Mouse (Mus musculus) splenic B cell, adult 2 months (primary cell): ENCODE results near the gene Anapc1.
"Not testable (repeated sequence)": the region's sequence is repeated elsewhere in the genome, so short reads cannot be mapped to it uniquely, and the experiment has no call there.

ENCODE experiments used
- DNase-seq: peaks from one replicate; pipeline ENCODE4 v3.0.0-alpha.2; 2011; ENCODE audit warnings: low read depth, low spot score
- H3K27me3 ChIP-seq: 2 replicates; pipeline ENCODE4 v1.6.1; 2012; ENCODE audit warnings: mild to moderate bottlenecking, low read length, moderate library complexity, mixed read lengths; ENCODE audit not compliant: control insufficient read depth, poor library complexity, insufficient read depth, severe bottlenecking
- H3K36me3 ChIP-seq: 2 replicates; pipeline ENCODE4 v1.6.1; 2012; ENCODE audit warnings: mild to moderate bottlenecking, low read length, moderate library complexity, mixed read lengths; ENCODE audit not compliant: control insufficient read depth, poor library complexity, insufficient read depth, severe bottlenecking

The Anapc1 gene

DNA sequence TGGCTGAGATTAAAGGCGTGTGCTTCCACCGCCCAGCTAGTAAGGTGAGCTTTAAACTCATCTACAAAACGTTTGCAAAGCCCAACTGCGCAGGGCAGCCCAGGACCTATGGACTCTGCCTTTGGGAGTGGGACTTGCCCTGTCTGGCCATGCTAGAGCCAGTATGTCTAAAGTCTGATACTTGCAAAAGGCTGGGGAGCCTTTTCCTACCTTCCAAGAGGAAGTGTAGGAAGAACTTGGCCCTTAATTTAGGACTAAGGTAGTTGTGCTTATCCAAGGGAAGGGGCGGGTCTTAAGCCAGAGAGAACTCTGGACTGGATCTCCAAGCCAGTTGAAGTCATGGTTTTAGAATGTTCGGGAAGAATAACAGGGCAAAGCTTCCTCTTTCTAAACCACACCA is 23.4 kb upstream of the Anapc1 start:
- Histone ChIP-seq H3K36me3 (no peaks in the 10 kb centered on the region), H3K27me3 (no peaks in the 10 kb centered on the region)
- no peak for DNase-seq

DNA sequence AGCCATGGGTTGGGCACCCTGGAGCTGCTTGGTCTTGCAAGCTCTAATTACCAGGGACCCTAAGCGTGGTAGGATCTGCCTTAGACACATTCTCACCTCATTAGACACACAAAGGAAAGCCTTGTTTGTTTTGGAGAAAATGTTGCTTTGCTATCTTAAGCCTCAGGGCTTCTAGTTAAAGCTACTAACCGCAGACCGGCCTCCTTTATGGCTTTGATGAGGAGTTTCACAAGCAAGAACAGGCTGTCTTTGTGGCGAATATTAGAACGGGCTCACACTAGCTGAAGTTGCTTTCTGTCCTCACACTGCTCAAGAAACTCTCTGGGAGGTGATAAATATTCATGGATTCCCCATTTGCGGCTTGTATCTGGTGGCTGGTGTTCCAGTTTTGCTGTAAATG is 22.1 kb upstream of the Anapc1 start:
- Histone ChIP-seq H3K27me3 (no peaks in the 10 kb centered on the region), H3K36me3 (no peaks in the 10 kb centered on the region)
- DNase-seq: no peak

DNA sequence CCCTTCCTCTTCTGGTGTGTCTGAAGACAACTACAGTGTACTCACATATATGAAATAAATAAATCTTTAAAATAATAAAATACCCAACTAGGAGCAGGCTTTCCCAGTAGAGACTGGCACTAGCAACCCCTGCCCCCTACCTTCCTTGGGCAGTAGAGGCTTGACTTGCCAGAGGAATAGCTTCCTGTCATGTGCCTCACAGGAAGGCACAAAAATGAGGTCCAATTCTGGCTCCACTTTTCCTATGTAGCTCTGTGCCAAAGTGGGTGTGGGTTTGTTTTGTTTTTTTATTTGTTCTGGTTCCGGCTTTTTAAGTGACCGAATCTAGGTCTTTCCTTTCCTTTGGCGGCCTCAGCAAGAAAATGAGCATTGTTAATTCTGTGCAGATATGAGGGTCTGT is 17.3 kb upstream of the Anapc1 start:
- H3K27me3 ChIP-seq: no peaks in the 10 kb centered on the region
- no peak for DNase-seq
- H3K36me3 ChIP-seq: no peaks in the 10 kb centered on the region

GRCm38 (mm10) chr2:128699201-128699885 is 12.2 kb upstream of the Anapc1 start:
- no peaks in the 10 kb centered on the region for H3K36me3 ChIP-seq
- no peak for DNase-seq
- no peaks in the 10 kb centered on the region for H3K27me3 ChIP-seq

DNA sequence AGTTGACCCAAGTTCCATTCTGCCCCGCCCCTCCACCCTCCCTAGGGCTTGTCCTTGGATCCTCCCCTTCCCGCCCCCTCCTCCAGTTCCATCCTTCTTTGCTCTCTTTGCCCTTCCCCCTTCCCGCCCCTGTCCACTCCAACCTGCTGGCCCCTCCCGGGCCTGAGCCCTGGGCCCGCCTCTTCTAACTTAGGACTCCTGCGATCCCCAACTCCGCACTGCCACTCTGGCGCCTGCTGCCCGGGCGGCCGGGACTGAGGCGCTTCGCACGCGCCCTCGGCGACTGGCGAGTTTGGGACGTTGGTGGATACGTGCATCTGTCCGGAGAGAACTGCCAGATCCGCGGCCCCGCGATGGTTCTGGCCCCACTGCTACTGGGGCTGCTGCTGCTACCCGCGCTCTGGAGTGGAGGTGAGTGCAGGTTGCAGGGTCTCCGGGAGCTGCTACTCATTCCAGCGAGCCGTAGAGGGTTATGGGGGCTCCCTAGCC is 11.5 kb upstream of the Anapc1 start, which contains the start of gene Mertk:
Gene Mertk, plus strand, starts transcription at position 264 of the 489 bp plus-strand sequence.
- H3K36me3 ChIP-seq: no peaks in the 10 kb centered on the region
- peak; percentile 11 for DNase-seq
- H3K27me3 ChIP-seq: no peaks in the 10 kb centered on the region

DNA sequence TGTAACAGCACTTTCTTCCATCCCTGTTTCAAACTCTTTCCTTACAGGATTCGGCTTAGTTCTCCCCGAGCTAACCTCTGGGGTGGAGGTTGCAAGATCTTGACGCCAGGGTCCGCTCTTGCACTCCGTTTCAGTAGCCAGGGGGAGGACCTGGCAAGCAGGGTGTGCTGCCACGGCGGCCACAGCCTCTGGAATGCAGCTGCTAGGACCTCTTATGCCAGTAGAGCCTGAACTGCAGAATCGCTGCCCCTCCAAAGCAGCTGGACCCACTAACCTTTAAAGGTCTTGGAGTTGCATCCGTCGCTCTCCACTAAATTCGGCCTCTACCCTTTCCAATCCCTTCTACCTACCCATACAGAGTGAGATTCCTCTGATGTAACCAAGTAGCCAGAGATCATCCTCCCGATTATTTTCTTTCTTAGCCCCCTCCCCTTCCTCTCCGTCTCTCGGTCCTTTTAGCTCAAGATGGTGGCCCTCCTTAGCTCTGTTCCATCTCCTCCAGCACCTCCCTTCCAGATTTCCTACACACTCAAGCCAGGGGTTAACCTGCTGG is 11.0 kb upstream of the Anapc1 start:
- no peaks in the 10 kb centered on the region for H3K27me3 ChIP-seq
- no peaks in the 10 kb centered on the region for H3K36me3 ChIP-seq
- peak; percentile 51 for DNase-seq

- DNase-seq: no peak
- no peaks in the 10 kb centered on the region for H3K36me3 ChIP-seq
- no peaks in the 10 kb centered on the region for H3K27me3 ChIP-seq
Observed at GRCm38 (mm10) chr2:128697566-128697965, 10.4 kb upstream of the Anapc1 start.

DNA sequence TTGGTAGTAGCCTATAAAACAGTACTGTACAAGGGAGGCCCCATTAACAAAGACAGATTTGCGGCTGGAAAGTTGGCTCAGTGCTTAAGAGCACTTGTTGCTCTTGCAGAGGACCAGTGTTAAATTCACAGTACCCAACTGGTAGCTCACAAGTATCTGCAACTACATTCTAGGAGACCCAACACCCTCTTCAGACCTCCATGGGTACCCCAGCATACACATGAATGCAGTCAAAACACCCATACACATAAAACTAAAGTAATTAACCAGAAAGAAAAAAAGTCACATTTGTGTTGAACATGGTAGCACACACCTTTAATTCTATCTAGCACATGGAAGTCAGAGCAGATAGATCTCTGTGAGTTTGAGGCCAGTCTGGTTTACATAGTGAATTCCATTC is 9.9 kb upstream of the Anapc1 start:
- Histone ChIP-seq H3K27me3 (no peaks in the 10 kb centered on the region), H3K36me3 (no peaks in the 10 kb centered on the region)
- DNase-seq: no peak

DNA sequence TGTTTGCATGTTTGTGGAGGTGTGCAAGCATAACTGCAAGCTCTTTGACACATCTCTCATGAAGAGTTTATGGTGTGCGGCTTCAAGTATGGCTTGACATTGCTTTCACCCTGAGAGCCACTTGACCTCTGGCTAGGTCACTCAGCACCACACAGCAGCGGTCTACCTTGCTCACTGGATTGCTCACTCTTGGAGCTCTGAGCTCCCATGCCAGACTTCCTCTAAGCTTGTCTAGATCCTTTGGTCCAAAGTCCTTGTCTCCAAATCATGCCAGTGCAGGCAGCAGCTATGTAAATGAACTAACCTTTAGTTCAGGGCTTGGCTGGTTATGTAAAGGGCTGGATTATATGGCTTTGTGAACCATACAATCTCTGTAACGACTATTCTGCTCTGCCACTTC is 9.2 kb upstream of the Anapc1 start:
- no peak for DNase-seq
- H3K27me3 ChIP-seq: no peaks in the 10 kb centered on the region
- H3K36me3 ChIP-seq: no peaks in the 10 kb centered on the region

DNA sequence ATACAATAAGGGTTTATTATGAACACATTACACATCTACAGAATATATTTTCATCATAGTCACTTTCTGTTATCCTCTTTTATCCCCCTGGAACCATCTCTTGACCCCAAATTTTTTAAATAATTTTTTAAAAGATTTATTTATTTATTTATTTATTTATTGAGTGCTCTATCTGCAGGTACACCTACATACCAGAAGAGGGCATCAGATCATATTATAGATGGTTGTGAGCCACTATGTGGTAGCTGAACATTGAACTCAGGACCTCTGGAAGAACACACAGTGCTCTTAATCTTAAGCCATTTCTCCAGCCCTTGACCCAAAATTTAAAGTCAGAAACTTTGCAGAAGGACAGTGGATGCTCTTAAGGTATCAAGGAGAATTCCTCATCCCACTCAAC is 7.4 kb upstream of the Anapc1 start:
- Histone ChIP-seq H3K27me3 (no peaks in the 10 kb centered on the region), H3K36me3 (no peaks in the 10 kb centered on the region)
- DNase-seq: peak; percentile 16

DNA sequence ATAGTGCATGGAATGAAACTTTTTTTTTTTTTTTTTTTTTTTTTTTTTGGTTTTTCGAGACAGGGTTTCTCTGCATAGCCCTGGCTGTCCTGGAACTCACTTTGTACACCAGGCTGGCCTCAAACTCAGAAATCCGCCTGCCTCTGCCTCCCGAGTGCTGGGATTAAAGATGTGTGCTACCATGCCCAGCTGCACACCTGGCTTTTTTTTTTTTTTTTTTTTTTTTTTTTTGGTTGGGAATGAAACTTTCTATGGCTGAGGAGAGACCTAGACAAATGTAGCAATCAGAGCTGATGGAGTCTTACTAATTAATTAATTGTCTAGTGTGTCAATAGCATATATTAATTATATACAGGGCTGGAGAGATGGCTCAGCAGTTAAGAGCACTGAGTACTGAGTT is 6.6 kb upstream of the Anapc1 start:
- DNase-seq, H3K27me3 ChIP-seq, H3K36me3 ChIP-seq: not testable (repeated sequence)

DNA sequence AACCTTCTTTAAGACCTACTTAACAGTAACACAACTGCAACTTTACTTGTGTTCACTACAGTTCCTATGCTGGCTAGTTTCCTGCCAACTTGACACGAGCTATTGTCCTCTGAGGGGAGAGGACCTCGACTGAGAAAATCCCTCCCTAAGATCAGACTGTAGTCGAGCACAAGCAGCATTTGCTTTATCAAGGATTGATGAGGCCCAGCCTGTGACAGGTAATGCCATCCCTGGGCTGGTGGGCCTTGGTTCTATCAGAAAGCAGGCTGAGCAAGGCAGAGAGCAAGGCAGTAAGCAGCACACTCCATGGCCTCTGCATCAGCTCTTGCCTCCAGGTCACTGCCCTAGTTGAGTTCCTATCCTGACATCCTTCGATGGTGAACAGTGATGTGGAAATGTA is 6.0 kb upstream of the Anapc1 start:
- Histone ChIP-seq H3K27me3 (no peaks in the 10 kb centered on the region), H3K36me3 (no peaks in the 10 kb centered on the region)
- no peak for DNase-seq

- no peaks in the 10 kb centered on the region for H3K36me3 ChIP-seq
- no peak for DNase-seq
- H3K27me3 ChIP-seq: no peaks in the 10 kb centered on the region
Observed at GRCm38 (mm10) chr2:128692771-128693170, 5.6 kb upstream of the Anapc1 start.

- DNase-seq: no peak
- no peaks in the 10 kb centered on the region for H3K36me3 ChIP-seq
- H3K27me3 ChIP-seq: no peaks in the 10 kb centered on the region
Observed at GRCm38 (mm10) chr2:128692336-128692735, 5.1 kb upstream of the Anapc1 start.

- no peaks in the 10 kb centered on the region for H3K36me3 ChIP-seq
- no peak for DNase-seq
- H3K27me3 ChIP-seq: no peaks in the 10 kb centered on the region
Observed at GRCm38 (mm10) chr2:128687558-128688120, 448 bp upstream of the Anapc1 start.
